Mouse (Mus musculus) 3T3-L1 (cell line): ENCODE data around the gene Kcnd2.

Source experiments
- DNase-seq: peaks from one replicate; pipeline ENCODE4 v3.0.0-alpha.2; 2015; ENCODE audit warnings: low read depth, low spot score

The Kcnd2 gene

GRCm38 (mm10) chr6:21418246-21418645 lies 202.9 kb downstream of the Kcnd2 start:
- no peak for DNase-seq

- no peak for DNase-seq
These were observed 209.0 kb downstream of the Kcnd2 start for GRCm38 (mm10) chr6:21424202-21424785.

DNA sequence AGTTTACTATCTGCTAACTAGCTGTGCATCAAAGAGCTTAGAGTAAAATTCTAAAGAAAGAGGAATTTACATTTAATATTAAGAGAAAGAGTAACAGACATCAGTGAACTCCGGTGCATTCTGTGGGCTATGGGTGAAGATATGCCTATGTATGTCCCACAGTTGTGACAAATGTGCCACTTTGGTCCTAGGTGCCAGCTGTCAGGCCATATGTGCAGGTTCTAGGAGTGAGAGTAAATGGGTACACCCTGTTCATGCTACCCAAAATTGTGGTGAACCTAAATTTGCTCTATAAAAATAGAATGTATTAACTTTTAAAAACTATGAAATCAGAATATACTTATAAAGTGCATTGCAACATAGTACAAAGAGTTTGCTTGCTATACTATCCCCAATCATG lies 215.8 kb downstream of the Kcnd2 start:
- DNase-seq: no peak

DNA sequence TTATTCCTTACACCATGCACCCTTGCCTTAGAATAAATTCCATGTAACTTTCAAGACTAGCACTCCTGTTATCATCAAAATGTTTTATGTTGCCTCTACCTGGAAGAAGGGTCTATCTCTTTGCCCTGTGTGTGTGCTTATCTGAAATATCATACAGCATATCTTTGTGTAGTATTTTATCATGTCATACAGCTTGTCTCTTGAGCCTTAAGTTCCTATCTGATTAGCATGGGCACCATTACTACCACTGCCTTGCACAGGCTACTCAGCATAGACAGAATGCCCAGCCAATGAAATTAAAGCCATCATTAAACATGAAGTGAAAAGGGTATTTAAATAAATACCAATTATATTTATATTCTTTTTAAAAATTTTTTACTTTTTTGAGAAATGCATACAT lies 249.4 kb downstream of the Kcnd2 start:
- no peak for DNase-seq

DNA sequence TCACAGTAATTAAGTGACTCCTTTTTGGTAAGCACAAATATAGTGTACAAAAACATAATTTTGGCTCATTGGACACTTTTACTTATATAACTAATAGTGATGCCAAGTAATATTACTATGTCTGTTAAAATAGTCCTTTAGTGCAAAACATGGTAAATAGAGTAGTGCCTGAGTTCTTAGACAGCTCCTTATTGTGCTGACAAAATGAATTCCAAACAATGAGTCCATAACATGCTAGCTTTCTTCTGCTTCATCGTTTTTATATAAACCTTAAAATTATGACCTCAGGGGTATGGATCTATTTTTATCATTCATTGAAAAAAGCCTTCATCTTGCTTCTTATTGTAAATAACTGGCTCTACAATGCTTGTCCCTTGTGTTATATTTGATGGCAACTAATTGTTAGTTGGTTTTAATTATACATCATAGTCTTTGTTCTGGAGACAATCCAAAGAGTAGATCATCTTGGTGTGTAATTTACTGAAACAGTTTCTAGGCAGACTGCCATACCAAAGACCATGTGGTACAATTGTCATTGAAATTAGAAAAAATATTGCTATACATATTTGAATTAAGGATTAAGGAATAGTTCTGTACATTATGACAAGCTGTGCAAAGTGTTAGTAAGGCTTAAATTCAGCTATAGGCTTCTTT lies 256.7 kb downstream of the Kcnd2 start:
- no peak for DNase-seq

- DNase-seq: no peak
These were observed 267.4 kb downstream of the Kcnd2 start for GRCm38 (mm10) chr6:21482714-21483113.

GRCm38 (mm10) chr6:21488536-21488935 lies 273.2 kb downstream of the Kcnd2 start:
- DNase-seq: no peak

DNA sequence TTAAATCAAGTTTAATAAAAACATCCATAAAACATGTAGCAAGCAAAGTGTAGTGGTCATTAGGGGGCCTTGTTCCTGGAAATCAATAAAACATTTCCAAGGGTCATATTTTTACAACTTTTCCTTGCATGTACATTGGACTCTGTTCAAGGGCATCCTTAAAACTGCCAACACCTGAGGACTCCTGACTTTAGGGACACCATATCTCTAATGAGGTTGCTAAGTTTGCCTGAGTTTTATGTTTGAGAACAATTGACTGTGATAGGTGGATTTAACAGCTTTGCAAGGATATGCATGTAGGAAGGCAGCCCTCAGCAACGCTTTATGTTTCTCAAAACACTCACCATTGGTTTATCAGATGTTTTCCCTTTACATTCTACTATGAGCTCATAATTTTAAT lies 287.6 kb downstream of the Kcnd2 start:
- no peak for DNase-seq

DNA sequence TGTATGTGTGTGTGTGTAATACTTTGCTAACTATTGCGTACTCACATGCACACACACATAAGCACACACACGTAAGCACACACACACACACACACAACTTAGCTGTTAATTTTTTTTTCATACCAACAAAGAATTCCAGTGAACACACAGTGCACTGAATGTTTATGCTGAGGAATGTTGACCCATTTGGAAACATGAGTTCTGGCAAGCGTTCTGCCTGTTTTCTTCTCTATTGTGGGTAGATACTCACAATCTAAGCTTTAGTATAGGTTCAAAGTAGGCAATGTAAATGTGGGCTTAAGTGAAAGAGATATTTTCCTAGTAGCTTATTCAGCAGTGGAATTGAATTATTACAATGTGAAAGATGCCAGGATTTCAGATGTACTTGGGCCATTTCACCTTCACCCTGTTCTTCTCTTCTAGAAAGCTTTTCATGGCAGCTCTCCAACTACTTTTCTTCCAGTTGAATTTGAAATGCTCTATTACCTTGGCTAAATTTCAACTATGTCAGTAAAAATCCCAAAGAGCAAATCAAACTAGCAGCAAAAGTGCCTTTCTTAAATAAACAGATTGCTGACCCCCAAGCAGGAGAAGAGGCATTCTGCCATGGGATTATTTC lies 295.4 kb downstream of the Kcnd2 start:
- no peak for DNase-seq

- DNase-seq: no peak
These were observed 305.0 kb downstream of the Kcnd2 start for GRCm38 (mm10) chr6:21520351-21520750.

DNA sequence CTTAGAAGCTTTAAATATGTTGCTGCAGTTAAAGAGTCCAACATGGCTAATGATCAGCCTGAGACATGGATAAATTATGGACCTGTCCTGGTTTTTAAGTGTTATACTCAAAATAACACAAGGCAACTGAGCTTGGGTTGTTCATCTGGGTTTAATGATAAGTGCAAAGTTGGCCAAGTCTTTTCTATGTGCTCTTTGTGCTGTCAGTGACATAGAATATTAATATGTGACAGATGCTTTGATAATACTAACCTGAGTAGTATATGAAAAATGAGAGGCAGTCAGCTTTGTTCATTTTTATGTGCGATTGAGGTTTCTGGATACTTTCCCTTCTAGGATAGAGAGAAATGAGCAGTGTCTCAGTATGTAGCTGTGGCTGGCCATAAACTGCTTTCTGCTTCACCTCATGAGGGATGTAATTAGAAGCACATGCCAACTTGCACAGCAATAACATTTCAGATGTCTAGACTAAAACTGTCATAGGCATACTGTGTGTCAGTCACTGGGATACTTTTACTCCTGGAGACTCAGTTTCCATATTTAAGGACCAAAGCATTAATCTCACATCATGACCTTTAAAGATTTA lies 312.3 kb downstream of the Kcnd2 start:
- DNase-seq: no peak

- no peak for DNase-seq
These were observed 318.7 kb downstream of the Kcnd2 start for GRCm38 (mm10) chr6:21534009-21534408.

DNA sequence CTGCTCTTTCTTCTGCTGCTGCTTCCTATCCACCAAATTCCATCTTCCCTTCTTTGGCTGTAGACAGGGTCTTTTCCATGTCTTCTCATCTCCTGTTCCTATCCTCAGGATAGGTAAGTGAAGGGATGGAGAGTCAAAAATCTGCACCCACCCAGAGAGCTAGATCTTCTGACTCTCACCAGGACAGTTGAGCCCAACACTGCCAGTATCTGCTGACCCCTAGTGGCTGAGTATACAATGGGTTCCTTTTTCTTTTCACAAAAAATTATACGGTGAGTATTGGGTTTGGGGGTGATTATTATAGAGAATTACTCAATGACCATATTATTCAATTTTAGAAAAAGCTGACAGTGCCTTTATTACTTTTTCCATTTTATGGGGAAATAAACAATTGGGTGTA lies 319.5 kb downstream of the Kcnd2 start:
- peak; percentile 11 for DNase-seq

- no peak for DNase-seq
These were observed 336.2 kb downstream of the Kcnd2 start for GRCm38 (mm10) chr6:21551501-21551900.

- DNase-seq: no peak
These were observed 355.7 kb downstream of the Kcnd2 start for GRCm38 (mm10) chr6:21570964-21571363.

GRCm38 (mm10) chr6:21590156-21590555 lies 374.9 kb downstream of the Kcnd2 start:
- DNase-seq: no peak

- DNase-seq: no peak
These were observed 382.1 kb downstream of the Kcnd2 start for GRCm38 (mm10) chr6:21597424-21597823.

DNA sequence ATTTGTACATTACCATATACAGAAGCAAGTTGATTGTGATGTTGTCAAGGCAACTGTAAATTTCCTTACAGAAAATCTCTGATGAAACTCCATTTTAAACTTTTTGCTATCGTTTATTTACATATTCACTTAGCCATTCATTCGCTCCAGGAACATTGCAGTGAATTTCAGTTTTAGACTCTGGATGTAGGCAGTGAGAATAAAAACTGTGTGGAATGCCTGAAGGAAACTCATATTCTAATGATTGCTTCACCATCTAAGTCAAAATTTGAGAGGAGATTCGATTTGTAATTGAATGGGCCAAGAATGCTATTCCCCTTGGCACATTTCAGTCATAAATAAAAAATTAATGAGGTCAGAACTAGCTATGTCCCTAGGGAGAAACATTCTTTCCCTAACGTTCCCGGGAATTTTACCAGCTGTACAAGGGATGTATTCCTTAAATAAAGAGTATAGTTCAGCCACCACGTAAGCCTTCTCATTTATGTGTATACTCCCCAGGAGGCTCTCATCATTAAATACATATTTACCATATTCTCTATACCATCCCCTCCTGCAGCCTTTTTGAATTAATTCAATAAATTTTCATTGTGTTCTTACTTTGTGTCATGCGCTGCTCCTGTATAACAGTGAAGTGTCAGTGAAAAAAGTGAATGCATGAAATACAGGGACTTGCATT lies 394.2 kb downstream of the Kcnd2 start:
- no peak for DNase-seq

- no peak for DNase-seq
These were observed 414.7 kb downstream of the Kcnd2 start for GRCm38 (mm10) chr6:21629989-21630388.

DNA sequence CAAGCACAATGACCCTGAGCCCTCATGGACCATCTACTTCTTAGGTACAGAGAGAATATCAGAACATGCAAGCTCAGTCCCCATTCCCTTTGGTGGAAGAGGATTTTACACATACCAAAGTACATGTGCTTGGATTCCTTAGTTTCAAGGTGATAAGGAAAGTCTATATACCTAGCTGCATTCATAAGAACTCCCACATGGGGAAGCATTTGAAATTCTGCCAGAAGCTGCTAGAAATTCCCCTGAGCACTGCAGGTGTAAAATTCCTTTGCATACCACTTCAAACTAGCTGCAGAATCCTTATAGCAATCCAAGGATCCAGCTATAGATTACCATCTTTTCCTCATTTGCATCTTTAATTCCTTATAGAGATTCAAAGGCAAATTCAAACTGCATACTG lies 440.4 kb downstream of the Kcnd2 start:
- DNase-seq: no peak

- DNase-seq: peak; percentile 24
These were observed 448.8 kb downstream of the Kcnd2 start for GRCm38 (mm10) chr6:21664135-21664534.

DNA sequence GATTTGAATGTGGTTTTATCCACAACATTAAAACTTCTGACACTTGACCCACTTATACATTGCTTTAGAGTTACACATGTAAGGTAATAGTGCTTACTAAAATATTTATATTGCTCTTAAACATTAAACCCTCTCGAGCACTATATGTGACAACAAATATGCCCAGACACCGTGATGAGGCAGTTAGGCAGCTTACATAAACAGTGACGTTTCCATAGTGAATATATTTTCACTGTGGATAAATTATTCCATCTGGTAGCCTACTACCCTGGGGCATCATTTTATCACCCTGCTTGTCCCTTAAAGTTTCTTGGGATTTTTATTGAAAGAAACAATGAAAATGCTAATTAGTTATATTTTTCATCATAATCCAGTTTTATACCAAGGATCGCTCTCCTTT lies 449.3 kb downstream of the Kcnd2 start:
- DNase-seq: no peak
